Mouse (Mus musculus): Measurements from ENCODE around the gene Nectin4.
A peak's percentile ranks its signal among the peaks of the same experiment; 100 is the strongest.

The Nectin4 gene

DNA sequence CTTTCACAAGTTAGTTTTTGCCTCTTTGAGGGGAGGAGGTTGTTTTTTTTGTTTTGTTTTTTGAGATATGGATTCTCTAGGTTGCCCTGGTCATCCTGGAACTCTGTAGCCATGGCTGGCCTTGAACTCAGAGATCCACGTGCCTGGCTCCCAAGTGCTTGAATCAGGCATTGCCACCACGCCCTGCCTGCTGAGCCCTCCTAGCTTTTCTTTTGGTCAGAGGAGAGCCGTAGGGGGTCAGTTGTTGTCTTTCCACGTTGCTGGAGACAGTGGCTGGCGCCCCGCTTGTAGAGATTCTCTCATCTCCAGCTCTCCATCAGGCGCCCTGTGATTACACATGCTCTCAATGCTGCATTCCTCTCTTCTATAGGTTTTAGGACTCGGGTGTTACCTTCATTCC is 43.7 kb downstream of the Nectin4 start:
- DNase-seq: no peak

DNA sequence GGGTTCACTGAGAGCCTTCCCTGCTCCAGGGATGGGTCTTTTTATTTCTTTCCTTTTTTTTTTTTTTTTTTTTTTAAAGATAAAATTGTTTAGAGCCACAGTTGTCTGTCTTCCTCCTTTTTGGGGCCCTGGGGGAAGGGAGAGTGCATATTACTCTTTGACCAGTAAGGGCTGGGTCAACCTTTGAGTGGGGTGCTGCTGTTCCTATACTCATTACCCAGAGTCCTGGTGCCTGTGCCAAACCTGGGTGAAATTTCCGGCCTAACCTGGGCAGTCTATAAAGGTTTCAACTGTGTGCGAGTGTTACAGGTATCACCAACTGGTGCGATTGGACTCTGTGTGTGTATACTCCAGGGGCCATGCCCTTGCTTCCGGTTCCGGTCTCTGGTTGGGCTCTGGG is 48.8 kb downstream of the Nectin4 start, which contains the start of gene Tstd1:
Gene Tstd1, plus strand, starts transcription at position 213 of the 400 bp plus-strand sequence.
- no peak for DNase-seq

DNA sequence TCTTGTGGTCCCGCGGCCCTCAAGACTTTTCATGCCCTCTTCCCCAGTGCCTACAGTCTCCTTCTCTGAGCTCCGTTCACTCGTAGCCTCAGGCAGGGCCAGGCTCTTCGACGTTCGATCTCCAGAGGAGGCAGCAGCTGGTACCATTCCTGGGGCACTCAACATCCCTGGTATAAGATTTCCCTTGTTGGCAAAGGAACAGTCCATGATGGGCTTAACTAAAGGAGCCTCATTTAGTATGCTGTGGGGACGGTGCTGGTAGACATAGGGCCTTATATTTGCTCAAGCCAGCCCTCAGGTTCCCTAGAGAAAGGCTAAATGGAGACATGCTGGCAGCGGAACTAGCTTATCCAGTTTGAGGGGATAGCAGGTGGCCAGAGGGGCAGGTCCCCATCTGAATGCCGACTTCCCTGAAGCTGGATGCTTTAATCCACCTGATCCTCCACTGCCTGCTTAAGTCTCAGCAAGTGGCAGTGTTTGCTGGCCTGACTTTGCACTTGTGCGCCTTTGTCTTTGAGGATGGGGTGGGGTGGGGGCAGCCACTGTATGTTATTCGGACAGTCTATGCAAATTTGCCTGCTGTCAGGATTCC is 49.5 kb downstream of the Nectin4 start:
- no peak for DNase-seq

DNA sequence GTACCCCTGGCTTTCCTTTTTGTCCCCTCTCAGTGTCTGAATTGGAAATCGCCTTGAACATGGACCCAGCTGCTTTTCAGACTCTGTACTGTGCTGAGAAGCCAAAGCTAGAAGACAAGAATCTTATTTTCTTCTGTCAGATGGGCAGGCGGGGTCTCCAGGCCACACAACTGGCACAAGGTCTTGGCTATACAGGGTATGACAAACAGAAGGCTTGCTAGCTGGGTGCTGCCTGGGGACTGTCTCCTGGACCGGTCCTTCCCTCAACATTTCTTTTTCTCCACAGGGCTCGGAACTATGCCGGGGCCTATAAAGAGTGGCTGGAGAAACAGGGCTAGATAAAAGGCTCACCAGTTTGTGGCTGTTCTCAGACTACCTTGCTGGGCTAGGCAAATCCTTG is 50.0 kb downstream of the Nectin4 start:
- no peak for DNase-seq

DNA sequence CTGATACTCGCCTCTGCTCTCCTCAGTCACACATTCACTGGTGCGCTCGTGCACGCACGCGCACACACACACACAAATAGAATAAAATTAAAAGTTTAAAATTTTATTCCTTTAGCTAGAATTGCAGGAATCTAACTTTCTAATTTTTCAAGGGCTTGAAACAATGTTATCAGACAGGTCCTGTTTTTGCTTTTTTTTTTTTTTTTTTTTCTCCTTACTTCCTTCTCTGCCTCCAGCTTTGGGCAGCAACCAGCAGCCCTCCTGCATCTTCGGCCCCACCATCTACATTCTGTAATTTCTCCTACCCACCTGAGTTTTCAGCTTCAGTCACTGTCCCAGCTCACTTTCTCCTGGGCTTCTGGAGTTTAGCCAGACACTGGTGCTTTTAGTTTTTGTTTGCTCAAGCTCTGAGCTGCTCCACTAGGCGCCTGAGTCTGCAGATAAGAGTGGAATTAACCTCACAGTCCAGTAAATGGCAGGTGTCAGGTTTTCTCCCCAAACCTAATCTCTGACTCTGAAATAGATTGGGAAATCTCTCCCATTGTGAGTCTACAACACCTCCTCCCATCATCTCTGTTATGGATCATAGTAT is 52.7 kb downstream of the Nectin4 start:
- no peak for DNase-seq

DNA sequence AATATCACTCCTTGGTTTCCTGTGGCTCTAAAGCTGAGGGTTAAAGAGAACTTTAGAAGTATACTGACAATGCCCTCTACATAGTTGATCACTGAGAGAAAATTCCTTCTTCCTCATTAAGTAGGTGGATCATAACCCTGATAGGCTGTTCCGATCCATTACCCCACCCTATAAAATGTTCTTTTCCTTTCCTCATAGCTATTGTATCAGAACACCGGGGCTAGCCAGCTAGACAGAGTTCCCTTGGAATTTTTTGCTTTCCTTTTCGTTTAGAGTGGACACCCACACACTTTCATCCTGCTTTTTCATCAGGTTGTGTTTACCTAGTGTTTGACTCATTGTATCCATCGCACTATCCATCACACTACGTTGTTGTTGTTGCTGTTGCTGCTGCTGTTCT is 54.7 kb downstream of the Nectin4 start:
- no peak for DNase-seq

DNA sequence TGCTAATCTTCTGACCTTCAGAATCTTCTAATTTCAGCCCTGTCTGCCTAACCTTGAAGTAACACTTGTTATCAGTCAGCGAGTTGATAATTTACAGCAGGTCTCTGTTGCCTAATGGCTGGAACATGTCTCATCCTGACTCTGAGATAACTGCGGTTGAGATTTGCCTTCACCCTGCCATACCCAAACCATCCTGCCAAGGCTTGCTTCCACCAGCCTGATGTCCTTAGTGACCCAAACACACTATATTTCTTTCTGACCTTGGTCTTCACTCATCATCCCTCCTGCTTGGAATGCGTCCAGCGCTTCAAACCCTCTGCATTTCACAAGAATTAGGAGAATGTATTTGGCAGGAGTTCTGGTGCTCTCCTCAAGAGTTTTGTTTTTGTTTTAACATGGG is 55.2 kb downstream of the Nectin4 start:
- DNase-seq: no peak

DNA sequence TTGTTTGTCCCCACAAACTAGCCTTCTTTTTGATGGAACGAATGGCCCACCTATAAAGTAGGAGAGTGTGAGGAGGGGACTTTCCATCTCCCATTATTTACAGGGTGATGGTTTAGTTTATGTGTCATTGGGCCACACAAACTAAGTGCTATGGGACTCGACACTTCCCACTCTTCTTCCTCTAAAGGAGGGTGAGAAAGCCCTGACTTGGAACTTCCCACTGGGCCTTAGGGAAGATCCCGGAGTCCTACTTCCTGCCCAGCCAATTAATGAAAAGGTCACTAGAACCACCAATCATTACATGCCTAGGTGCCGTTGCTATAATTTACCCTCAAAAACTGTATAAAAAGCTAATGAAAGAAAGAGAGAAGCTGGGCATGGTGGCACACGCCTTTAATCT is 62.3 kb downstream of the Nectin4 start:
- no peak for DNase-seq

DNA sequence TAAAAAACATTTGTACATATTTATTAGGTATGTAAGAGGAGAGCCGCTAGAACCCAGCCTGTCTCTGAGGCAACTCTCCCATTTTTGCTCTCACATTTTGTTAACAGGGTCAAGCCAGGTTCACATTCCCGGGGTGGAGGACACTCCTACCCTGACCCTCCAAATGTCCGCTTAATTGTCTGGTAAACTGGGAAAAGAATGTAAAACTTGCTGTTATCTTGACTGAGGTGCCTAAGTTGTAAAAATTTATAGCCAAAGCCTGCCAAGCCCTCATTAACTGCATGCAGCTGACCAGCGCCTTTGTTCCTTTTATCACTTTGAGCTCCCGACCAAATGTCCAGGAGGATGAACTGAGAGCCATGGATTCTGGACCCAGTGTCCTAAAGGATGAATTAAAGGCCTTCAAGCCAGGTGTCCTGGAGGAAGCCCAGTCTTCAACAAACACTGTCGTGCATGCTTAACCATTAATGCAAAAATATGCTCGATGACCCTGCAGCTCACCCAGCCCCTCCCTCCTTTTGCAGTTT is 65.5 kb downstream of the Nectin4 start:
- no peak for DNase-seq

DNA sequence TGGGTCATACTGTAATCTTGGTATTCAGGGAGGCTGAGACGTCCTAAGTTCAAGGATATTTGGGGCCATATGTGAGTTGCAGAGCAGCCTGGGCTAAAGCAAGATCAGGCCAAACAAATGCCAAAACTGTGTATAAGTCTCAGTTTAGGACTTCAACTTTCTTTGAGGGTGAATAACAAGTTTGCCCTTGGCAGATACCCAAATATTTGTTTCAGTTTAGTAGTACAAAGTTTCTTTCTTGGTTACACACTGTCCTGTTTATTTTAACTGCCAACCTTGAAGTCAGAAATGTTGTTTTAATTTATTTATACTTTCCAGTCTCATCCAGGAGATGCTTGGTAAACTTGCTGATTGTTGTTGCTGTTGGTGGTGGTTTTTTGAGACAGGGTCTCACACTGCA is 66.1 kb downstream of the Nectin4 start:
- DNase-seq: no peak

DNA sequence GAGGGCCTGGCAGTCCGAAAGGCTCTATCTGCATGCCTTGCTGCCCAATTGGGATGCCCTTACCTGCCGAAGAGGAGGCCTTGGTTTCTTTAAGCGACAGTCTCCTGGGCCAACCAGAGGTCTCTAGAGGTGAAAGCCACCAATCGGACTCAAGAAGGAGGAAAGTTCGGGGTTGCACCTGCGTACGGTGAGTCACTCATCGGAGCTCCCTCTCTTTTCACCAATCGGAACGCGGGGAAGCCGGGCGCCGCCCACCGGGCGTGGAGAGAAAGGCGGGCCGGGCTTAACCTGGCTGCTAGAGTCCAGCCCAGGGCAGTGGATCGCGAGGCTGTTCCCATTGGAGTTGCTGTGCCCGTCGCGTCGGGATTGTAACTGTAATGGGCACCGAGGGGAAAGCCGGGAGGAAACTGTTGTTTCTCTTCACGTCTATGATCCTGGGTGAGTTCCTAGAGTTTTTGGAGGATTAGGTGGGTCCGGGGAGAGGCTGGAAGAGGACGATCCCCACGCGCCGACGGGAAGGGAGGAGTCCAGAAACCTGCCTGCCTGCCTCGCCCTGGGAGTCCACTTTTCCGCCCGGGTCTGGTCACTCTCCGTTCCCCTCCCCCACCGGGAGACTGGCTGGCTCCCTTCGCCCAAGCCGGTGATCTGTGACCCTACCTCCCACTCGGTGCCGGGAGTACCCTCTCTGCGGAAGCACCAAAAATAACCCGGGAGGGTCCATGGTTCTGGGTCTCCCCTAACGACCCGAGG is 67.5 kb downstream of the Nectin4 start, which contains the start of gene F11r:
Gene F11r, plus strand, starts transcription at position 272 of the 750 bp plus-strand sequence.
- DNase-seq: peak; percentile 64

Measured in thymus, postnatal 14 days (tissue).